22 mouse cellular contexts compared by ENCODE assay signal in the genomic region with DNA sequence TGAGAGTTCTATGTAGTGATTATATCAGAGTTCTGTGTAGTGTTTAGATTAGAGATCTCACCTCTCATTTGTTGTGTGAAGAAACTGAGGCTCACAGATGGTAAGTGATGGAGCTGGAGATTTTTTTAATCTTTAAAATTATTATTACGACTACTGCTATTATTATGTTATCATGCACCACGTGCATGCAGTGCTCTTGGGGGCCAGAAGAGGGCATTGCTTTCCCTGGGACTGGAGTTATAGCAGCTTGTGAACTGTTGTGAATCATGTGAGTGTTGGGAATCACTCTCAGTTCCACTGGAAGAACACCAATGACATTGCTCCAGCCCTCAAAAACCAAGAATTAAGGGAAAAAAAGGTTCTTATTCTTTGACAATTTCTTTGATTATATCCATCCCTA. TPM values are rescaled to one million over a fixed set of nuclear protein-coding genes. Genes with fewer than 3 reads are reported as not detected.
A peak's percentile ranks its signal among the peaks of the same experiment; 100 is the strongest.
DNase-seq lines count a peak whose midpoint lies in the region; ATAC-seq and TF ChIP-seq lines count a peak whose summit lies in the region.
"Had no signal": no experiment of that assay in that cellular context is flagged by ENCODE, and none has a peak within 500 bp of the region (broad histone marks: within the 10 kb centered on the region; RNA-seq: fewer than 3 reads in every experiment).

No protein-coding gene starts in this region.

- peaks cover 28% of the 10 kb centered on the region for H3K27me3 ChIP-seq in heart, postnatal 0 days (ENCODE audit: control insufficient read depth, insufficient read depth, low read length)
- peaks cover 27% of the 10 kb centered on the region for H3K27me3 ChIP-seq in heart, embryonic 10.5 days (ENCODE audit: insufficient read depth, poor library complexity, severe bottlenecking)
- peaks cover 20% of the 10 kb centered on the region for H3K27me3 ChIP-seq in midbrain, embryonic 11.5 days (ENCODE audit: control insufficient read depth, insufficient read depth, low read length)
- H3K27me3 ChIP-seq in midbrain, embryonic 10.5 days (ENCODE audit: low read depth, poor library complexity, severe bottlenecking) = peaks cover 66% of the 10 kb centered on the region
- H3K27me3 ChIP-seq in G1E (ENCODE audit: insufficient read depth, low read length) = no peaks in the 10 kb centered on the region
- H3K27me3 ChIP-seq in stomach, postnatal 0 days (ENCODE audit: control insufficient read depth, insufficient read depth, low read length) = no peaks in the 10 kb centered on the region

- ATAC-seq in heart, postnatal 0 days (ENCODE audit: insufficient read depth, low read depth) = no peak
- no peak for ATAC-seq in midbrain, embryonic 11.5 days (ENCODE audit: low FRiP score)
- no peak for ATAC-seq in G1E (ENCODE audit: extremely low read depth, insufficient number of reproducible peaks, low FRiP score, poor library complexity, severe bottlenecking)
- ATAC-seq in stomach, postnatal 0 days (ENCODE audit: low FRiP score, low TSS enrichment) = no peak
- ATAC-seq: forebrain, embryonic 14.5 days had no signal

- 31% methylated on average over 2 of the region's 2 CpGs for whole genome bisulfite sequencing in heart, postnatal 0 days
- WGBS in heart, embryonic 10.5 days = 40% methylated on average over 2 of the region's 2 CpGs
- WGBS in midbrain, embryonic 11.5 days = 46% methylated on average over 2 of the region's 2 CpGs
- WGBS in midbrain, embryonic 10.5 days = 51% methylated on average over 2 of the region's 2 CpGs
- WGBS in stomach, postnatal 0 days = 56% methylated on average over 2 of the region's 2 CpGs

- no peak overlapping the region for H3K4me2 ChIP-seq in heart, postnatal 0 days (ENCODE audit: low read depth, low read length)
- H3K4me2 ChIP-seq in midbrain, embryonic 11.5 days = no peak overlapping the region
- no peak overlapping the region for H3K4me2 ChIP-seq in stomach, postnatal 0 days (replicated peaks; ENCODE audit: low read depth)
- H3K4me2 ChIP-seq: kidney, embryonic 15.5 days; limb, embryonic 15.5 days; lung, embryonic 15.5 days; neural tube, embryonic 15.5 days had no signal

- H3K36me3 ChIP-seq in heart, postnatal 0 days (replicated peaks; ENCODE audit: control insufficient read depth, insufficient read depth, low read length) = no peaks in the 10 kb centered on the region
- H3K36me3 ChIP-seq in heart, embryonic 10.5 days = no peaks in the 10 kb centered on the region
- no peaks in the 10 kb centered on the region for H3K36me3 ChIP-seq in midbrain, embryonic 11.5 days (ENCODE audit: control insufficient read depth, insufficient read depth, low read length)
- H3K36me3 ChIP-seq in midbrain, embryonic 10.5 days = no peaks in the 10 kb centered on the region
- no peaks in the 10 kb centered on the region for H3K36me3 ChIP-seq in G1E (replicated peaks)
- no peaks in the 10 kb centered on the region for H3K36me3 ChIP-seq in stomach, postnatal 0 days (ENCODE audit: control insufficient read depth, insufficient read depth, low read length)
- H3K36me3 ChIP-seq: limb, embryonic 15.5 days; lung, embryonic 15.5 days; neural tube, embryonic 15.5 days had no signal

- no peaks in the 10 kb centered on the region for H3K4me1 ChIP-seq in heart, postnatal 0 days (ENCODE audit: control insufficient read depth, insufficient read depth)
- H3K4me1 ChIP-seq in heart, embryonic 10.5 days = no peaks in the 10 kb centered on the region
- H3K4me1 ChIP-seq in midbrain, embryonic 11.5 days (ENCODE audit: control insufficient read depth, insufficient read depth, low read length) = no peaks in the 10 kb centered on the region; the same call in 1 of the 2 replicates
- H3K4me1 ChIP-seq in midbrain, embryonic 10.5 days = peaks cover 6% of the 10 kb centered on the region
- no peaks in the 10 kb centered on the region for H3K4me1 ChIP-seq in G1E (ENCODE audit: insufficient read depth, low read depth, low read length)
- H3K4me1 ChIP-seq in stomach, postnatal 0 days (replicated peaks; ENCODE audit: control insufficient read depth, insufficient read depth) = no peaks in the 10 kb centered on the region

- intact Hi-C loops in heart, postnatal 14 days (cut with DNase I) = no loop called here

- TF ChIP-seq EP300 in heart, postnatal 0 days (IDR thresholded peaks at IDR 0.05; ENCODE audit: low read depth) = no peak
- TF ChIP-seq EP300 in stomach, postnatal 0 days (optimal IDR thresholded peaks at IDR 0.05) = no peak

- no peak overlapping the region for H3K9ac ChIP-seq in heart, postnatal 0 days (replicated peaks; ENCODE audit: low read depth, low read length)
- no peak overlapping the region for H3K9ac ChIP-seq in midbrain, embryonic 11.5 days (ENCODE audit: low read length)
- H3K9ac ChIP-seq in stomach, postnatal 0 days (ENCODE audit: low read length) = no peak overlapping the region
- H3K9ac ChIP-seq: kidney, embryonic 15.5 days; limb, embryonic 15.5 days; lung, embryonic 15.5 days; neural tube, embryonic 15.5 days had no signal

- no peak overlapping the region for H3K27ac ChIP-seq in heart, postnatal 0 days (ENCODE audit: low read depth)
- H3K27ac ChIP-seq in heart, embryonic 10.5 days = no peak overlapping the region
- no peak overlapping the region for H3K27ac ChIP-seq in midbrain, embryonic 11.5 days (ENCODE audit: low read depth, low read length)
- H3K27ac ChIP-seq in midbrain, embryonic 10.5 days (replicated peaks) = no peak overlapping the region
- H3K27ac ChIP-seq in stomach, postnatal 0 days (replicated peaks) = no peak overlapping the region
- H3K27ac ChIP-seq: heart, adult 2 months; kidney, embryonic 15.5 days; limb, embryonic 15.5 days; lung, embryonic 15.5 days; neural tube, embryonic 15.5 days had no signal

- TF ChIP-seq CTCF in heart, postnatal 0 days (IDR thresholded peaks at IDR 0.05; ENCODE audit: low read depth) = 0 out of 2 replicates have a peak, but pooled peaks have one; percentile 9
- TF ChIP-seq CTCF in G1E (IDR thresholded peaks at IDR 0.05; ENCODE audit: low read depth, low read length) = 0 out of 2 replicates have a peak, but pooled peaks have one; percentile 6
- TF ChIP-seq CTCF in stomach, postnatal 0 days (IDR thresholded peaks at IDR 0.05; ENCODE audit: low read depth) = peak; percentile 48

- no peak for DNase-seq in heart, postnatal 0 days (ENCODE audit: low spot score)
- DNase-seq in heart, embryonic 10.5 days (ENCODE audit: low spot score) = no peak
- DNase-seq in midbrain, embryonic 11.5 days (ENCODE audit: low spot score, missing footprints) = peak; percentile 69
- DNase-seq in midbrain, embryonic 10.5 days (ENCODE audit: low spot score) = no peak
- no peak for DNase-seq in G1E (ENCODE audit: low spot score)
- no peak for DNase-seq in stomach, postnatal 0 days (ENCODE audit: low spot score)
- no peak for DNase-seq in urinary bladder, postnatal 10 days (ENCODE audit: low spot score)
- DNase-seq in heart, postnatal 14 days = no peak
- DNase-seq: adrenal gland, postnatal 10 days; cerebellum, adult 9-10 months; embryo, embryonic 11 days; heart, adult 2 months; heart, postnatal 36 days; layer of hippocampus, adult 9-11 months; spleen, adult 18-20 months; thymus, postnatal 4 days had no signal

- H3K9me3 ChIP-seq in heart, postnatal 0 days (replicated peaks; ENCODE audit: control insufficient read depth, low read length) = 0 out of 2 replicates have a peak, but pooled peaks cover 5% of the 10 kb centered on the region
- no peaks in the 10 kb centered on the region for H3K9me3 ChIP-seq in heart, embryonic 10.5 days
- no peaks in the 10 kb centered on the region for H3K9me3 ChIP-seq in midbrain, embryonic 11.5 days (ENCODE audit: control insufficient read depth, low read length)
- no peaks in the 10 kb centered on the region for H3K9me3 ChIP-seq in midbrain, embryonic 10.5 days (replicated peaks)
- H3K9me3 ChIP-seq in G1E (replicated peaks) = no peaks in the 10 kb centered on the region
- no peaks in the 10 kb centered on the region for H3K9me3 ChIP-seq in stomach, postnatal 0 days (ENCODE audit: control insufficient read depth, low read length)
- H3K9me3 ChIP-seq: kidney, embryonic 15.5 days; limb, embryonic 15.5 days; lung, embryonic 15.5 days; neural tube, embryonic 15.5 days had no signal

- no peak overlapping the region for H3K4me3 ChIP-seq in heart, postnatal 0 days (ENCODE audit: low read depth, low read length)
- H3K4me3 ChIP-seq in heart, embryonic 10.5 days = no peak overlapping the region
- H3K4me3 ChIP-seq in midbrain, embryonic 11.5 days (ENCODE audit: low read depth, low read length) = no peak overlapping the region
- no peak overlapping the region for H3K4me3 ChIP-seq in midbrain, embryonic 10.5 days
- no peak overlapping the region for H3K4me3 ChIP-seq in G1E (ENCODE audit: low read depth, low read length)
- H3K4me3 ChIP-seq in stomach, postnatal 0 days (ENCODE audit: low read depth, low read length) = no peak overlapping the region
- H3K4me3 ChIP-seq: heart, adult 2 months; kidney, embryonic 15.5 days; limb, embryonic 15.5 days; lung, embryonic 15.5 days; neural tube, embryonic 15.5 days had no signal

RNA-seq across cellular contexts. Expression of gene Sim1, which starts 21.1 kb away (rescaled TPM):
- total RNA-seq in heart, postnatal 0 days (2014; rRNA removed; ENCODE audit: low replicate concordance) = not detected in 2 replicates
- polyA plus RNA-seq in heart, postnatal 0 days (2015; fragmentation: Nextera tagmentation; extraction: Ambion mirVana) = not detected in 2 replicates
- polyA plus RNA-seq in heart, embryonic 10.5 days (2016; fragmentation: Nextera tagmentation; extraction: Ambion mirVana) = 0.10 TPM in 1 of 2 replicates, not detected in the other
- polyA plus RNA-seq in midbrain, embryonic 11.5 days (2014; fragmentation: Nextera tagmentation; extraction: Ambion mirVana) = 7.9 and 8.7 TPM in 2 replicates
- 6.5 and 10.5 TPM in 2 replicates for polyA plus RNA-seq in midbrain, embryonic 10.5 days (2016; fragmentation: Nextera tagmentation; extraction: Ambion mirVana)
- total RNA-seq in G1E (2014; fragmentation: Nextera tagmentation) (not detected in 2 replicates), G1E (2017) (0.06 and 0.11 TPM in 2 replicates)
- not detected in 2 replicates for polyA plus RNA-seq in G1E (2012)
- polyA plus RNA-seq in stomach, postnatal 0 days (2015; fragmentation: Nextera tagmentation; extraction: Ambion mirVana) = not detected in 2 replicates
- not detected for total RNA-seq in heart, postnatal 14 days (2021)
- total RNA-seq: adrenal gland, postnatal 10 days; heart, adult 2 months; heart, postnatal 36 days; megakaryocyte, adult 5-6 weeks had no signal
- polyA plus RNA-seq: heart, adult 2 months; lung, embryonic 15.5 days had no signal
